Mouse (Mus musculus): Measurements from ENCODE around the gene Mypn. TPM values are rescaled to one million over a fixed set of nuclear protein-coding genes. Genes with fewer than 3 reads are reported as not detected.

The Mypn gene
- total and polyA plus RNA-seq, 3 experiments, result 0.17 to 0.81 (median 0.39) TPM

- TF ChIP-seq IRF4 (IDR thresholded peaks at IDR 0.05; ENCODE audit: low read depth, low read length) (peak; percentile 77; the same call in 1 of the 2 replicates), PAX5 (IDR thresholded peaks at IDR 0.05; ENCODE audit: low read length) (no peak), E2F4 (IDR thresholded peaks at IDR 0.05; ENCODE audit: insufficient replicate concordance, low read depth, low read length) (no peak), RCOR1 (conservative IDR thresholded peaks at IDR 0.05; ENCODE audit: low read depth, low read length) (peak; percentile 63; the same call in 1 of the 2 replicates), BHLHE40 (IDR thresholded peaks at IDR 0.05; ENCODE audit: low read depth, low read length) (peak; percentile 41), EP300 (IDR thresholded peaks at IDR 0.05; ENCODE audit: low read length) (peak; percentile 64; the same call in 1 of the 2 replicates), USF1 (IDR thresholded peaks at IDR 0.05; ENCODE audit: low read depth, low read length) (no peak), RAD21 (IDR thresholded peaks at IDR 0.05; ENCODE audit: low read depth, low read length) (peak; percentile 1; the same call in 1 of the 2 replicates), ZMIZ1 (IDR thresholded peaks at IDR 0.05; ENCODE audit: low read depth, low read length) (no peak), NELFE (IDR thresholded peaks at IDR 0.05; ENCODE audit: low read depth, low read length) (0 out of 2 replicates have a peak, but pooled peaks have one; percentile 36), CTCF (conservative IDR thresholded peaks at IDR 0.05 in 1 of 2, IDR thresholded peaks at IDR 0.05 in 1 of 2; ENCODE audit: low read depth in 2 of 2, low read length in 2 of 2) (no peak)
Observed at GRCm38 (mm10) chr10:63240868-63241271, 37.1 kb upstream of the Mypn start (continued).

GRCm38 (mm10) chr10:63239848-63240247, 36.1 kb upstream of the Mypn start:
- Histone ChIP-seq H3K4me2 (ENCODE audit: insufficient read depth, low read depth, poor library complexity, severe bottlenecking) (peak overlapping the region; percentile 3; the same call in 1 of the 2 replicates), H3K27me3 (replicated peaks) (no peaks in the 10 kb centered on the region), H3K4me3 (replicated peaks in 1 of 3; ENCODE audit: low read depth in 2 of 3, low read length in 2 of 3, poor library complexity in 1 of 3) (no peak overlapping the region), H3K9ac (ENCODE audit: insufficient read depth, low read depth) (0 out of 2 replicates have a peak overlapping the region, but pooled peaks have one; percentile 34), H3K9me3 (replicated peaks; ENCODE audit: low read length) (peaks cover 13% of the 10 kb centered on the region), H3K36me3 (replicated peaks in 1 of 2; ENCODE audit: control insufficient read depth in 1 of 2, insufficient read depth in 1 of 2, low read length in 1 of 2) (no peaks in the 10 kb centered on the region), H3K79me2 (replicated peaks; ENCODE audit: control insufficient read depth, extremely low read depth, insufficient read depth, poor library complexity, severe bottlenecking) (peaks cover 14% of the 10 kb centered on the region), H3K4me1 (ENCODE audit: control insufficient read depth in 1 of 2, insufficient read depth in 2 of 2) (peaks cover 16 to 34% of the 10 kb centered on the region in 2 experiments), H3K27ac (ENCODE audit: insufficient read depth, low read depth) (peak overlapping the region; percentile 80; the same call in 1 of the 2 replicates)
- TF ChIP-seq POLR2A (IDR thresholded peaks at IDR 0.05; ENCODE audit: low read depth, low read length) (no peak), ZKSCAN1 (IDR thresholded peaks at IDR 0.05; ENCODE audit: borderline replicate concordance, low read depth, low read length) (no peak), MAFK (IDR thresholded peaks at IDR 0.05; ENCODE audit: insufficient replicate concordance, low read length) (no peak), ZMIZ1 (IDR thresholded peaks at IDR 0.05; ENCODE audit: low read depth, low read length) (no peak), USF1 (IDR thresholded peaks at IDR 0.05; ENCODE audit: low read depth, low read length) (no peak), HCFC1 (IDR thresholded peaks at IDR 0.05; ENCODE audit: low read depth, low read length) (no peak), UBTF (IDR thresholded peaks at IDR 0.05; ENCODE audit: low read depth, low read length) (no peak), JUND (conservative IDR thresholded peaks at IDR 0.05; ENCODE audit: low read depth, low read length) (0 out of 2 replicates have a peak, but pooled peaks have one; percentile 28), IRF4 (IDR thresholded peaks at IDR 0.05; ENCODE audit: low read depth, low read length) (peak; percentile 91), EP300 (IDR thresholded peaks at IDR 0.05; ENCODE audit: low read length) (peak; percentile 91), ZNF384 (IDR thresholded peaks at IDR 0.05; ENCODE audit: low read depth, low read length) (no peak), MEF2A (IDR thresholded peaks at IDR 0.05; ENCODE audit: borderline replicate concordance, low read depth, low read length) (no peak), NRF1 (IDR thresholded peaks at IDR 0.05; ENCODE audit: low read depth, low read length) (no peak), ZC3H11A (IDR thresholded peaks at IDR 0.05; ENCODE audit: low read depth, low read length) (no peak), MXI1 (IDR thresholded peaks at IDR 0.05; ENCODE audit: low read depth, low read length) (no peak), TCF12 (IDR thresholded peaks at IDR 0.05; ENCODE audit: low read depth, low read length) (no peak), POLR2AphosphoS2 (IDR thresholded peaks at IDR 0.05; ENCODE audit: low read depth, low read length) (no peak), USF2 (conservative IDR thresholded peaks at IDR 0.05; ENCODE audit: low read depth, low read length) (no peak), RCOR1 (conservative IDR thresholded peaks at IDR 0.05; ENCODE audit: low read depth, low read length) (0 out of 2 replicates have a peak, but pooled peaks have one; percentile 47), KAT2A (IDR thresholded peaks at IDR 0.05; ENCODE audit: insufficient replicate concordance, low read length) (no peak), SMC3 (IDR thresholded peaks at IDR 0.05; ENCODE audit: low read depth, low read length) (no peak)
- no peak for DNase-seq (ENCODE audit: extremely low read depth)
- in situ Hi-C loops (cut with MboI; ENCODE audit: low pct_ligation_motif_present, low pct_unique_long_range_greater_than_20kb, low sequenced_read_pairs) (loop anchor here (10.0 kb wide), 1 partner anchor 65 kb away; no protein-coding TSS in a partner anchor), dilution Hi-C loops (cut with MboI; ENCODE audit: extremely low pct_ligation_motif_present, extremely low pct_unique_long_range_greater_than_20kb, low sequenced_read_pairs) (no loop called here)

Data from CH12.LX (cell line).